9 mouse cellular contexts compared by ENCODE assay signal in the genomic region with DNA sequence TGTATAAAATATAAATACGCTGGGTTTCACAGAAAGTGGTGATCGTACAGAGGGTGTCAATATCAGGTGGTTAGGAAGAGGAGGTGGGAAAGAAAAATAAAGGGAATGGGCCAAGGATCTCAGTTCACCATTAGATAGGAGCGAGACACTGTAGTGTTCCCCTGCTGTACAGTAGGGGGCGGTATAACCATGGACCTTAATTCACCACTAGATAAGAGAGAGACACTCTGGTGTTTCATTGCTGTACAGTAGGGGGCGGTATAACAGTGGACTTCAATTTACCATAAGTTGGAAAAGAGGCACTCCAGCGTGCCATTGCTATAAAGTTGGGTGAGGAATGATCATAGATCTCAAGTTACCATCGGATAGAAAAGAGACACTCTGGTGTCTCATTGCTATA.
DNase-seq lines count a peak whose midpoint lies in the region; ATAC-seq and TF ChIP-seq lines count a peak whose summit lies in the region.
"Had no signal": no experiment of that assay in that cellular context is flagged by ENCODE, and none has a peak within 500 bp of the region (broad histone marks: within the 10 kb centered on the region; RNA-seq: fewer than 3 reads in every experiment).

No protein-coding gene starts in this region.

- peak; percentile 61; the same call in 1 of the 2 replicates for TF ChIP-seq CTCF in testis, adult 2 months (IDR thresholded peaks at IDR 0.05; ENCODE audit: control insufficient read depth, insufficient read depth, insufficient replicate concordance, low read depth, low read length)
- peak; percentile 71 for TF ChIP-seq CTCF in liver, embryonic 14.5 days (IDR thresholded peaks at IDR 0.05; ENCODE audit: low read depth)

- no peak overlapping the region for H3K9ac ChIP-seq in forebrain, embryonic 14.5 days (ENCODE audit: low read length)
- no peak overlapping the region for H3K9ac ChIP-seq in kidney, embryonic 16.5 days (replicated peaks; ENCODE audit: low read length)
- H3K9ac ChIP-seq in liver, embryonic 14.5 days (replicated peaks): no peak overlapping the region
- H3K9ac ChIP-seq: embryonic facial prominence, embryonic 12.5 days had no signal

- H3K36me3 ChIP-seq in testis, adult 2 months (ENCODE audit: control insufficient read depth, insufficient read depth, low read length): no peaks in the 10 kb centered on the region
- no peaks in the 10 kb centered on the region for H3K36me3 ChIP-seq in forebrain, embryonic 14.5 days (ENCODE audit: control insufficient read depth, insufficient read depth, low read length)
- no peaks in the 10 kb centered on the region for H3K36me3 ChIP-seq in kidney, embryonic 16.5 days (ENCODE audit: insufficient read depth, low read length)
- no peaks in the 10 kb centered on the region for H3K36me3 ChIP-seq in liver, embryonic 14.5 days (replicated peaks; ENCODE audit: control insufficient read depth, insufficient read depth, low read depth)
- H3K36me3 ChIP-seq: embryonic facial prominence, embryonic 12.5 days had no signal

- no peaks in the 10 kb centered on the region for H3K27me3 ChIP-seq in testis, adult 2 months (ENCODE audit: control insufficient read depth, insufficient read depth, low read length)
- H3K27me3 ChIP-seq in forebrain, embryonic 14.5 days (replicated peaks; ENCODE audit: control insufficient read depth, insufficient read depth, low read length): no peaks in the 10 kb centered on the region
- H3K27me3 ChIP-seq in kidney, embryonic 16.5 days (ENCODE audit: insufficient read depth, low read length): no peaks in the 10 kb centered on the region
- H3K27me3 ChIP-seq in liver, embryonic 14.5 days (ENCODE audit: control insufficient read depth, insufficient read depth, low read length): no peaks in the 10 kb centered on the region
- H3K27me3 ChIP-seq: embryonic facial prominence, embryonic 12.5 days had no signal

- TF ChIP-seq EP300 in liver, embryonic 14.5 days (IDR thresholded peaks at IDR 0.05; ENCODE audit: low read depth): no peak

- ATAC-seq in forebrain, embryonic 14.5 days: peak; percentile 86
- ATAC-seq in kidney, embryonic 16.5 days (ENCODE audit: low FRiP score, low TSS enrichment): peak; percentile 71; the same call in 1 of the 2 replicates
- peak; percentile 26; the same call in 1 of the 2 replicates for ATAC-seq in liver, embryonic 14.5 days (ENCODE audit: insufficient read depth)

- no peaks in the 10 kb centered on the region for H3K9me3 ChIP-seq in forebrain, embryonic 14.5 days (replicated peaks; ENCODE audit: control insufficient read depth, low read length)
- H3K9me3 ChIP-seq in kidney, embryonic 16.5 days (ENCODE audit: low read length): no peaks in the 10 kb centered on the region
- no peaks in the 10 kb centered on the region for H3K9me3 ChIP-seq in liver, embryonic 14.5 days (ENCODE audit: control insufficient read depth, low read length)
- H3K9me3 ChIP-seq: embryonic facial prominence, embryonic 12.5 days had no signal

- no peak for TF ChIP-seq POLR2A in testis, adult 2 months (IDR thresholded peaks at IDR 0.05; ENCODE audit: control insufficient read depth, low read depth, low read length)

- H3K27ac ChIP-seq in testis, adult 2 months (ENCODE audit: control insufficient read depth, insufficient read depth, low read depth, low read length): no peak overlapping the region
- no peak overlapping the region for H3K27ac ChIP-seq in forebrain, embryonic 14.5 days (ENCODE audit: low read depth, low read length)
- no peak overlapping the region for H3K27ac ChIP-seq in kidney, embryonic 16.5 days (ENCODE audit: low read length)
- no peak overlapping the region for H3K27ac ChIP-seq in liver, embryonic 14.5 days
- H3K27ac ChIP-seq: embryonic facial prominence, embryonic 12.5 days had no signal

- WGBS in forebrain, embryonic 14.5 days: 30% methylated on average over 7 of the region's 7 CpGs
- 37% methylated on average over 7 of the region's 7 CpGs for WGBS in kidney, embryonic 16.5 days
- WGBS in liver, embryonic 14.5 days (ENCODE audit: insufficient replicate concordance): 35% methylated on average over 7 of the region's 7 CpGs

- no peak overlapping the region for H3K4me2 ChIP-seq in forebrain, embryonic 14.5 days (ENCODE audit: low read length)
- H3K4me2 ChIP-seq in kidney, embryonic 16.5 days (replicated peaks; ENCODE audit: low read depth, low read length): no peak overlapping the region
- H3K4me2 ChIP-seq in liver, embryonic 14.5 days (ENCODE audit: low read depth): no peak overlapping the region
- H3K4me2 ChIP-seq: embryonic facial prominence, embryonic 12.5 days had no signal

- no peaks in the 10 kb centered on the region for H3K4me1 ChIP-seq in testis, adult 2 months (ENCODE audit: control insufficient read depth, insufficient read depth, low read length)
- no peaks in the 10 kb centered on the region for H3K4me1 ChIP-seq in forebrain, embryonic 14.5 days (ENCODE audit: control insufficient read depth, insufficient read depth, low read length)
- H3K4me1 ChIP-seq in kidney, embryonic 16.5 days (ENCODE audit: insufficient read depth, low read length): peaks cover 22% of the 10 kb centered on the region
- H3K4me1 ChIP-seq in liver, embryonic 14.5 days (replicated peaks; ENCODE audit: control insufficient read depth in 2 of 2, insufficient read depth in 2 of 2, low read length in 1 of 2): no peaks in the 10 kb centered on the region
- H3K4me1 ChIP-seq: embryonic facial prominence, embryonic 12.5 days had no signal

- no peak overlapping the region for H3K4me3 ChIP-seq in testis, adult 2 months (ENCODE audit: control insufficient read depth, low read depth, low read length)
- no peak overlapping the region for H3K4me3 ChIP-seq in forebrain, embryonic 14.5 days (ENCODE audit: low read depth, low read length)
- no peak overlapping the region for H3K4me3 ChIP-seq in kidney, embryonic 16.5 days (ENCODE audit: low read length)
- no peak overlapping the region for H3K4me3 ChIP-seq in liver, embryonic 14.5 days (ENCODE audit: insufficient read depth in 1 of 2, low read depth in 2 of 2, low read length in 2 of 2)
- H3K4me3 ChIP-seq: embryonic facial prominence, embryonic 12.5 days had no signal

- DNase-seq in testis, postnatal 10 days (ENCODE audit: low spot score): no peak
- DNase-seq in c-Kit-positive CD71-positive TER-119-negative erythroid progenitor cells, embryonic 14.5 days (ENCODE audit: low read depth): peak; percentile 5
- peak; percentile 78 for DNase-seq in forebrain, embryonic 14.5 days (ENCODE audit: low spot score)
- DNase-seq in liver, embryonic 14.5 days (ENCODE audit: low read depth in 3 of 3, low spot score in 3 of 3): peak; percentile 2 to 4 (median 4)
- DNase-seq in right cerebral cortex, postnatal 4 days: peak; percentile 6
- DNase-seq in spleen, postnatal 4 days (ENCODE audit: low spot score in 2 of 2): no peak

Comparison
In these comparisons a context has a peak if more than half of its experiments do, and no peak if none do; other contexts are left out.
1. DNase-seq: peak in c-Kit-positive CD71-positive TER-119-negative erythroid progenitor cells, embryonic 14.5 days (single experiment), forebrain, embryonic 14.5 days (single experiment), liver, embryonic 14.5 days (3 of 3) and right cerebral cortex, postnatal 4 days (single experiment); none in testis, postnatal 10 days (single experiment) and spleen, postnatal 4 days (0 of 2).
2. ATAC-seq: peak in every context shown above with its lines; median percentile 86 in forebrain, embryonic 14.5 days; 71 in kidney, embryonic 16.5 days; 26 in liver, embryonic 14.5 days.